Mouse (Mus musculus) neural tube, embryonic 12.5 days (tissue): ENCODE measurements at regions not wholly inside any gene's neighbourhood (a gene's known extent, or its start where the extent isn't known, plus 50 kb on each side); places are given as distances from the start of the nearest gene placed in this dataset.

Source experiments
- ATAC-seq: fragments of 200-750 bp; cut with Nextera tagmentation; 2 replicates; pipeline ENCODE4 v1.8.0; 2017; ENCODE audit warnings: low read depth, mild to moderate bottlenecking, moderate TSS enrichment, moderate library complexity; ENCODE audit not compliant: low FRiP score
- H3K27ac ChIP-seq: fragments of 300-500 bp; sonication (generic); 2 replicates; pipeline ENCODE4 v1.5.1; 2016
- H3K27me3 ChIP-seq: fragments of 300-500 bp; sonication (generic); replicated peaks from 2 replicates; pipeline ENCODE4 v1.6.1; 2016; ENCODE audit warnings: mild to moderate bottlenecking
- H3K36me3 ChIP-seq: fragments of 300-500 bp; sonication (generic); 2 replicates; pipeline ENCODE4 v1.6.1; 2016; ENCODE audit warnings: mild to moderate bottlenecking
- H3K4me1 ChIP-seq: fragments of 300-500 bp; sonication (generic); 2 replicates; pipeline ENCODE4 v1.6.1; 2016
- H3K4me2 ChIP-seq: fragments of 300-500 bp; sonication (generic); replicated peaks from 2 replicates; pipeline ENCODE4 v1.6.1; 2016; ENCODE audit warnings: mild to moderate bottlenecking
- H3K4me3 ChIP-seq: fragments of 300-500 bp; sonication (generic); 2 replicates; pipeline ENCODE4 v1.5.1; 2016
- H3K9ac ChIP-seq: fragments of 300-500 bp; sonication (generic); 2 replicates; pipeline ENCODE4 v1.6.1; 2016; ENCODE audit warnings: mild to moderate bottlenecking
- H3K9me3 ChIP-seq: fragments of 300-500 bp; sonication (generic); 2 replicates; pipeline ENCODE4 v1.6.1; 2016; ENCODE audit warnings: mild to moderate bottlenecking
- WGBS: fragments of 180-500 bp; shearing (Covaris S2); methylation state at CpG from one replicate; pipeline ENCODE4 v1.1.7; 2016; 5-methylcytosine and 5-hydroxymethylcytosine counted together

DNA sequence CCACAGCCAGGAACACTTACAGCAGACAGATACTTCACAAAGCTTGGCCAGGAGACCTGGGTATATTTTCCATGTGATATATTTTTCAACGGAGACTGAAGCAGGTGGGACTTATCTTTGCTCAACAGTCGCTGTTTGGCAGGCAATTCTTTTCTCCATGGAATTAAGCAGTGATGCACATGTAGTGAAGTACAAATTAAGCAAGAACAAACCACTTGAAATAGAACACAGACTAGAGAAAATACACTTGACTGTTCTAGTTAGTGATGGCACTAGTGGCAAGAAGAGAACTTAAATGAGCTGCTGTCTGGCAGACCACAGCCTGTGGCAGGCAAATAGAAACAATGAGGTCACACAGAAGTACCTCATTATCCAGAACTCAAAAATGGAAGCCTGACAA, 57.8 kb upstream of the P3h2 start:
- Histone ChIP-seq H3K36me3 (no peaks in the 10 kb centered on the region), H3K9ac (no peak overlapping the region), H3K27ac (no peak overlapping the region), H3K4me3 (no peak overlapping the region), H3K27me3 (no peaks in the 10 kb centered on the region), H3K4me1 (no peaks in the 10 kb centered on the region), H3K4me2 (no peak overlapping the region), H3K9me3 (no peaks in the 10 kb centered on the region)
- ATAC-seq, result no peak
- 92% methylated on average over 2 of the region's 2 CpGs for WGBS

DNA sequence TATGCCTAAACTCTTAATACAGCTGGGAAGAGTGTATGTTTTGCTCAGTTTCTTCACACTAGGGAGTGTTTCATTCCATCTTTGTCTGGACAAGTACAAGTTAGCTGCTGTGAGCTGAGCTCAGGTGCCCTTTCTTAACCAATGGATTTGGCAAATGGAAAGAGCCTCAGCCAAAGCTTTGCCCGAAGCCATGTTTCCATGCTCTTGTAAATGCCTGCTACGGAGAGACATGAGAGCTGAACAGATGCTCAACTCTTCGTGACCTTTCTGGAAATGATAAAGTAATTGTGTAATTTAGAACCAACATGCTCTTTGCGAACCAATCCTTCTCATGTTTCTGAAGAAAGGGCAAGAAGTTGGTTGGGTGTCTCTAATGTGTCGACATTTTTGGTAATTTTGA, 52.0 kb upstream of the P3h2 start:
- Histone ChIP-seq H3K9ac (no peak overlapping the region), H3K36me3 (no peaks in the 10 kb centered on the region), H3K27me3 (no peaks in the 10 kb centered on the region), H3K4me1 (no peaks in the 10 kb centered on the region), H3K9me3 (no peaks in the 10 kb centered on the region), H3K27ac (no peak overlapping the region), H3K4me2 (no peak overlapping the region), H3K4me3 (no peak overlapping the region)
- no peak for ATAC-seq
- WGBS, result 82% methylated on average over 5 of the region's 5 CpGs
